Mouse (Mus musculus): ENCODE data around the gene Slfn8. TPM values are rescaled to one million over a fixed set of nuclear protein-coding genes. Genes with fewer than 3 reads are reported as not detected.
A peak's percentile ranks its signal among the peaks of the same experiment; 100 is the strongest.
"Not testable (repeated sequence)": the region's sequence is repeated elsewhere in the genome, so short reads cannot be mapped to it uniquely, and the experiment has no call there.

Gene Slfn8
- total RNA-seq, 2 experiments from 2014 or later: 0.50 to 0.87 TPM

DNA sequence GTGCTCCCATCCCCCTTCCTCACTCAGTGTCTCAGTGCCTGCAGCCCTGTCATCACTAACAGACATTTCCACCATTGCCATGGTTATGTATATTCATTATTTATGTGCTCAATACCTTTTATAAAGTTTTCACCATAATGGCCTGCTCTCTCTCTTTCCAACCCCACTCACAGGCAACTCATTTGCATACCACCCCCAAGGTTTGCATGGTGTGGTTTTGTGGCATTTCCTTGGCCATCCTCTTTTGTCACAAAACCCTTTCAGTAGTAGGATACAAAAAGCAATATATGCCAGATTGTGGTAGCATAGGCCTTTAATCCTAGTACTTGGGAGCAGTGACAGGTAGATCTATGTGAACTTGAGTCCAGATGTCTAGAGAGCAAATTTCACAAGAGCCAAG, 4.5 kb downstream of the Slfn8 start:
- intact Hi-C loops (cut with DNase I): no loop called here
- DNase-seq (ENCODE audit: low spot score in 2 of 2): no peak

DNA sequence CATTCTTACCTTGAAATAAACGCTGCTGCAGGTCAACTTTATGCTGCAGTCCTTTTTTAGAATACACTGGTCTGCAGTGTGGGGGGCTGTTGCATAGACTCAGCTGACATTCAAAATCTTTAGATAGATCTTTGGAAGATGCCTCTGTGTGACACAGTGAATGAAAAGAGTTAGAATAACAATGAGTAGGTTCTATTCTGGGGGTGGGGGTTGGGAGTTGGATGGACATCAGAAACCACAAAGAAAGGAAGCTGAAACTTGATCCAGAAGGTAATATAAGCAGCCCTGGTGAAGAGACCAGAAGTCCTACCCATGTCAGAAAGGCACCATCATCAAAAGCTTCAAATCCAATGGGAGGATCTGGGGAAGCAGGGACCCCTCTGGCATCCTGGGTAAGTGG, 7.3 kb downstream of the Slfn8 start:
- no peak for DNase-seq (ENCODE audit: low spot score in 2 of 2)
- intact Hi-C loops (cut with DNase I): no loop called here

DNA sequence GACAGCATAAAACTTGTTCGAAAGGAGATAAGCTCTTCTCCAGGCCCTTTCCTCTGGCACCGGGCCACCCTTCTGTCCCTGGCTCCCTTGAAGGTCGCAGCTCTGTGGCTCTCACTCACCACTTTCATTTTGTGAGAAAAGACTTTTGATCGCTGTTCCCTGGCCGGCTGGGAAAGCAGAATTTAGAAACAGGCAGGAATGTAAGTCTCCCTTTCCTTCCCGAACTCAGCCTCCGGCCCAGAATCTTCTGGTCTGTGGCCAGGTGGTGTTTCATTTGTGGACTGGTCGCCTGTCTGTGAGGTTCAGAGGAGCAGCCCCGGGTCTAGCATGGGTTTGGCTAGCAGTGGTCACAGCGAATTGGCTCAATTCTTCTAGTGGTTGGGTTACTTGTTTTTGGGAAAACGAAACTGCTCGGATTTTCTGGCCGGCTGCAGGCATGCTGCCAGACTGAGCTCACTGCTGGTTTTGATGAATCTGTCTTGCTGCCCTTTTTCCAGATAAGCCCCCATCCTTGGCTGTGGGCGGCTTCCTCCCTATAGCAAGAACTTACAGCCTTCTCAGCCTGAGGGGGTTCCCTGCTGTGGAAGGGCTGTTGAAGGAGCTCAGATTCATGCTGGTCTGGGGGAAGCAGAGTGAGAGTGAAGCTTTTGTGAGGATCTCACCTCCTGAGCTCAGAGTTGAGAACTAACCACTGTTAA, 29.0 kb downstream of the Slfn8 start, which contains the start of gene Slfn9:
Gene Slfn9 (minus strand): TSS at position 362 of the 698 bp plus-strand sequence.
- intact Hi-C loops (cut with DNase I): no loop called here

DNA sequence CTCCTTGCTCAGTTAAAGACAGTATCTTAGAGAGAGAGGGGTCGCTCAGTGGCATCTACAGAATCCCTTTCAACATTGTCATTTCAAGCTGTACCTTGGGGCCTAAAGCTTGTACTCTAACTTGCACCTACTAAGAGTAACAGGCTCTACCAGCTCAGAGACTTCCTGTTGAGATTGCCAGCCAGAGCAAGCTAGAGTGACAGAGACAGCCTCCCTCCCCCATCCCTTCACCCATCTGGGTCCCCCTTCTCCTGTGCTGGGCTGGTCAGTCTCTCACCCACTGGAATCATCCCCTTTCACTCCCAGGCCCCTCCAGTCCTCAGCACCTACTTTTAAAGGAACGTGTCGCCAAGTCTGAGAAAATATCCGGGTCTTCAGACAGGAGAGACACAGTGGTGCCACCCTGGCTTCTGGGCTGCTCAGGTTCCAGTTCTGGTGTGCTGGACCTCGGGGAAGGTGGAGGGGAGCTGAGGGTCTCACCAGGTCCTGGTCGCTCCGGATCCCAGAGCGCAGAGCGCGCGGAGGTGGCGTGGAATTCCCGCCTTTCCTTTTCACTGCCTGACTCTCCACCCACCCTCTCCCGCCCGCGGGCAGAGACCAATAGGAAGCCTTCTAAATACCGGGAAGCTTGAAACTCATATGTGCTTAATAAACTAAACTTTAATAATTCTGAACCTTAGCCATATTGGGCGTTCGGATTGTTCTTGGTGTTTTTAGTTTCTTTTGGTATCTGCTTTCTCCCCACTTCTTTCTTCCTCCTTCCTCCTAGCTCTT, 29.8 kb downstream of the Slfn8 start:
- DNase-seq (ENCODE audit: low spot score in 2 of 2); intact Hi-C loops (cut with DNase I): not testable (repeated sequence)

More for the DNA sequence above, 29.0 kb downstream of the Slfn8 start, which contains the start of gene Slfn9:
- DNase-seq (ENCODE audit: low spot score in 2 of 2): peak; percentile 15 to 33

DNA sequence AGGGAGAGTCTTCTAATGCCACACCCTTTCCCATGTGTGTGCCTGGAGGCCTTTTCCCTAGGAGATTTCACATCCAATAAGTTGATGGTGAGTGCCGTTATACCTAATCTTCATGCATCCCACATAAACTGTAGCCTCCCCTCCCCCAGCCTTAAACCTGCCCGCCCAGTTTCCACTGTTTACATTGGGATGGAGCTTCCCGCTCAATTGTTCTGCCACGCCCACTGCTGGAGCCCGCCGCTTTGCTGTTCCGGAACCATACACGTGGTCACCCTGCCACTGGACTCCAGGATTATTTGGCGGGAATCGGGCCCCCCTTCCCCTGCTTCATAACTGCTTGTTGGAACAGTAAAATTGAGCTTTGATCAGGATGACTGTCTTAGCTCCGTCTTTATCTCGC, 31.3 kb downstream of the Slfn8 start:
- no peak for DNase-seq (ENCODE audit: low spot score in 2 of 2)
- intact Hi-C loops (cut with DNase I): no loop called here

DNA sequence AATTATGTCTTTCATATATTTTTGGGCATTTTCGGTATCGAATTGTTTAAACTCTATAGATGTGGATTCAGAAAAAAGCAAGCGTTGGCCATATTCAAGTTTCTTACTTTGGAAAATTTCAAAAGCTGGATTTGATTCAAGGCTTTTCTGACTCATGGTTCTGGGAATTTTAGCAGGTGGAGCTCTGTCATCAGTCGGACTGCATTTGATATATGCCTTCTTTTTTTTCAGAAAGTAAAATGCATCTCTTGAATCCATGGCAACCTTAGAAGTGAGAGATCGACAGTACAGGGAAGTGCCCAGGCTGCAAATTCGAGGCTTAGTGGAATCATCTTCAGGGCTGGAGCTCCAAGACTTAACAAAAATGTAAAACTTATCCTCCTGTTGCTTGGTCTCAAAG, 33.0 kb downstream of the Slfn8 start:
- intact Hi-C loops (cut with DNase I): no loop called here
- peak in 1 of 2 experiments; percentile 55 for DNase-seq (ENCODE audit: low spot score in 2 of 2)

DNA sequence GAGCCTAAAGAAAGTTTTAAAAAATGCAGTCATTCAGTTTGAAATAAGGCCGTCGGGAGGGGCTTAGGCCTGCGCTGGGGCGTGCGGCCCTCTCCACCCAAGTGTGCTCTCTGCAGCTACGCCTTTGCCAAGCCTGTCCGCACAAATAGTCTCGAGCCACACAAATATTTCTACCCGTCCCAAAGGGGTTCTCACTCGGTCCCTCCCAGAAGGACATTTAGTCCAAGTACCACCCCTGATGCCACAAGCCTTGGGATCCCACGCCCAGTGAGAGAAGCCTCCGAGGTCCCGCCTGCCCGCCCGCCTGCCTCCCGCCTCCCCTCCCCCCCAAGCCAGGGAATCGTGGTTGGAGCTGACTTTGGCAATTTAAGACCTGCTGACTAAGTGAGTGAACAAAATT, 37.4 kb downstream of the Slfn8 start:
- DNase-seq (ENCODE audit: low spot score in 2 of 2): no peak
- intact Hi-C loops (cut with DNase I): no loop called here

DNA sequence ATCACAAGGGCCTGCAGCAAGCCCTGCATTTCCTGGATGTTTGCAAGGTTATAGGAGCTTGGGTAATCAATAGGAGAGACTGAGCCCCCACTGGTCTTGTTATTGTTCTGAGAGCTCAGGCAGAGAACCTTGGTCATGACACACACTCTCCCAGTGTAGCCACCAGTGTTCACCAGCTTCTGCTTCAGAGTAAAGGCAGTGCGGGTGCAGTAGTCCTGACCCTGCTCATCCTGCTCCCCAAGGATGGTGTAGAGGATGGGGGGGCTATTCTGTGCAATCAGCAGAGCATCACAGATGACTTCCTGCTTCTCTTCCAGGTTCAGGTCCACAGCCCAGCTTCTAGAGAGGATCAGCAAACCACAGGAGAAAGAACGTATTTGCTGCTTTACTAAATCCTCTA, 38.2 kb downstream of the Slfn8 start:
- intact Hi-C loops (cut with DNase I); DNase-seq (ENCODE audit: low spot score in 2 of 2): not testable (repeated sequence)

DNA sequence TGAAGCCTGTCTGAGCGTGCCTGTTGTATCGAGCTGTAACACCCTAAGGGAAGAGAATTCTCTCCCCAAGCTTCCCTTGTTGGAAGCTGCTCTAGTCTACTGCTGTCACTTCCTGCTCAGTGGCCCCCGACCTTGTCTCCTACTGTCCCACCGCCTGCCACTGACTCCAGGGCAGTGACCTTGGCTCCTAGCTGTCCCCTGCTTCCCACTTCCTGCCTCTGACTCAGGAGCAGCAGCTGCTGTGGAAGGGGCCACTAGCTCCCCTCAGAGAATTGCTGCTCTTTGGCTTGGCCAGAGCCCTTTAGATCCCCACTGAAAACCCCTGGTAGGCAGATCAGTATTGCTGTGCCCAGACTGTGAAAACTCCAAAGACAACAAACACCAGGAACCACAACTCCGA, 46.7 kb downstream of the Slfn8 start:
- no peak for DNase-seq (ENCODE audit: low spot score in 2 of 2)
- intact Hi-C loops (cut with DNase I): no loop called here

DNA sequence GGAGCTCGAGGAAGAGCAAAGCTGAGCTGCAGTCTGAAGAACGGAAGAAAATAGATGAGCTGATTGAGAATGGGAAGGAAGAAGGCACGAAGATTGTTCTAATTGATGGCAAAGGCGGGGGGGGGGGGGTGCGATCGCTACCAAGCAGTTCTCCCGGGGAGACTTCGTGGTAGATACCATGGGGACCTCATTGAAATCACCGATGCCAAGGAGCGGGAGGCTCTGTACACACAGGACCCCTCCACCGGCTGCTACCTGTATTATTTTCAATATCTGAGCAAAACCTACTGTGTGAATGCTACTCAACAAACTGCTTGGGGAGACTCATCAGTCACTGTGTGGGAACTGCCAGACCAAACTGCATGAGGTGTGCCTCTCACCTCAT, 49.0 kb downstream of the Slfn8 start:
- DNase-seq (ENCODE audit: low spot score in 2 of 2): no peak
- intact Hi-C loops (cut with DNase I): no loop called here

DNA sequence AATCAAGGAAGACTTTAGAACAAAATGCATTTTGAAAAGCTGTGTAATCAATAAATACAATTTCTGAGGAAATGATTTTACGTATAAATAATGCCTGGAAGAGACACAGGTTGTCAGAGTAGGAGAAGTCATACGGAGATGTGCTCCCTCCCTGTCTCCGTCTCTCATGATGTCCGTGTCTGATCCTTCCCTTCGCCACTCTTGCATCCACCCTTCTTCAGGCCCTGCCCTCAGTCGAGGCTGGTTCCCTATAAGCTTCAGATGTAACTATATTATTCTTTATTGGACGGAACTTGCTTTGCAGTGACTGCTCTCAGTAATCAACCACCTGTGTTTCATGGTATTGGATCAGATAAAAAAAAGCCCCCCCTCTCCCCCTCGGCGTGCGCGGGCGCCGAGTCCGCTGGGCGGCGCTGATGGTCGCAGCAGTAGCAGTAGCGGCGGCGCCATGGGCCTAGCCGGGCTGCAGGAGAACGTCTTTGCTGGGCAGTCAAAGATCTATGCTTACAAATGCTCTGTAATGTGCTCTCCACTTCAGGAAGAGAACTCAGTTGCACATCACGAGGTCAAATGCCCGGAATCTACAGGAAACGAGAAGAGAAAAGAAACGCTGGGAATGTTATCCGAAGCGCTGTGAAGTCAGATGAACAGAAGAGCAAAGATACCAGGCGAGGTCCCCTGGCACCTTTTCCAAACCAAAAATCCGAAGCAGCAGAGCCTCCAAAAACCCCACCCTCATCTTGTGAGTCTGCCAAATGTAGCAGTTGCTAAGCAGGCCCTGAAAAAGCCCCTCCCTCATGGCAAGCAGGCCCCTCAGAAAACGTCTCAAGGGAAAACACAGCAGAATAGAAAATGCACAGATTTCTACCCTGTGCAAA, 49.7 kb downstream of the Slfn8 start:
- peak; percentile 9 to 15 for DNase-seq (ENCODE audit: low spot score in 2 of 2)
- intact Hi-C loops (cut with DNase I): no loop called here

DNA sequence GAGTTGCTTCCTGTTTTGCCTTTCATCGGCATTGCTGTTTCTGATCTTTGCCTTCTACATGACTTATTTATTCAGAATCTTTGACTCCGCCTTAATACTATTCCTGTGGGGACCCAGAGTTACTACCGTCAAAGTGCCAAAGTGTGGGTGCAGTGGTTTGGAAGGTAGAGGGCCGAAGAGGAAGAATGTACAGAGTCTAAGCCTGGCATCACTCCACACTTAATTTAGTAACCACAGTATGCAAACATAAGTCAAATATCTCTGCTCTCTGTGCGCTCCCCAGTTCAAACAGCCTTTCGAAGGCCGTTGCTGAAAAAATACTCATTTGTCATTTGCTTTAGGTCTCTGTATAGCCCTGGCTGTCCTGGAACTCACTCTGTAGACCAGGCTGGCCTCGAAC, 58.4 kb downstream of the Slfn8 start:
- no peak for DNase-seq (ENCODE audit: low spot score in 2 of 2)
- intact Hi-C loops (cut with DNase I): no loop called here

DNA sequence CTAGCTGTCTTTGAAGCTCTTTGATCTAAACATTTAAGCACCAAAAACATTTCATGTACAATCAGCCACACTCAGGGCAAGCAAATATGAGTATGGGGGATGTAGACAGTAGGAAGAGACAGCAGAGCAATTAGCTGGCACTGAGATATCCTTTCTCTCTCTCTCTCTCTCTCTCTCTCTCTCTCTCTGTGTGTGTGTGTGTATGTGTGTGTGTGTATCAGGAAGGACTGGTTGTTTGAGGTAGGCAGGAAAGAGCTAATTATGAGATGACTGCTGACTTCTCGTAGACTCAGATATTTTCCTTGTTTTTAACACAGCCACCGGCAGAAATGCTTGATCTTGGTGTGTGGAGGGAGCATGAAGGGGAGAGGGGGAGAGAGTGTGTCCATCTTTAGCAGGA, 58.9 kb downstream of the Slfn8 start:
- DNase-seq (ENCODE audit: low spot score in 2 of 2): no peak
- intact Hi-C loops (cut with DNase I): no loop called here

DNA sequence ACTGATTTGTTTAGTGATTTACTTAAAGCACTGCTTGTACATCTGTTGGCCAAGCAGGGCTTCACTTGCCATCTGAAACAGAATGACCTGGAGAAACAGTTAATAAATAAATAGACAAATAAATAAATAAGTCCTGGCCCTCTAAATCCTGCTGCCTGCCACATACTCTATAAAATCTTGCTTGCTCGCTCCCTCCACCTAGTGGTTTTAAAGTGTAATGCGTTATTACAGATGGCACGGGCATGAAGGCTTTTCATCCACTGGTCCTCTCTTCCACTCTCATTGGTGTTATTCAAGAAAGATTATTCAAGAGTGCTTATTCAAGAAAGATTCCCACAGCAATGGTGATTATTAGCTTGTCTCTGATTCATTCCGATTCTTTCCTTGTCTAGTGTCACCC, 61.0 kb downstream of the Slfn8 start:
- intact Hi-C loops (cut with DNase I): loop anchor here (2.0 kb wide), 1 partner anchor 43 kb away; no protein-coding TSS in a partner anchor
- DNase-seq (ENCODE audit: low spot score in 2 of 2): peak; percentile 15 to 16

DNA sequence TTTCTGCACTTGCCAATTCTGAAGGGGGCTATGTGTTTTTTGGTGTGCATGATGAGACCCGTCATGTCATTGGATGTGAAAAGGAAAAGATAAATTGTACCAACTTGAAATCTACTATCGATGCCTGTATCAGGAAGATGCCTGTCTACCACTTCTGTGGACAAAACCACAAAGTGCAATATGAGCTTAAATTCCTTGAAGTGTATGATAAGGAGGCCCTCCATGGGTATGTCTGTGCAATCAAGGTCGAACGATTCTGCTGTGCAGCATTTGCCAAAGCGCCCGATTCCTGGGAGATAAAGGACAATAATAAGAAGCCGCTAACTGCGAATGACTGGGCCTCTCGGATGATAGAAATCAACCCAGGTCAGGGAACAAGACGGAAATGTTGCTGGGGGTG, 63.7 kb downstream of the Slfn8 start:
- intact Hi-C loops (cut with DNase I): no loop called here
- DNase-seq (ENCODE audit: low spot score in 2 of 2): no peak

DNA sequence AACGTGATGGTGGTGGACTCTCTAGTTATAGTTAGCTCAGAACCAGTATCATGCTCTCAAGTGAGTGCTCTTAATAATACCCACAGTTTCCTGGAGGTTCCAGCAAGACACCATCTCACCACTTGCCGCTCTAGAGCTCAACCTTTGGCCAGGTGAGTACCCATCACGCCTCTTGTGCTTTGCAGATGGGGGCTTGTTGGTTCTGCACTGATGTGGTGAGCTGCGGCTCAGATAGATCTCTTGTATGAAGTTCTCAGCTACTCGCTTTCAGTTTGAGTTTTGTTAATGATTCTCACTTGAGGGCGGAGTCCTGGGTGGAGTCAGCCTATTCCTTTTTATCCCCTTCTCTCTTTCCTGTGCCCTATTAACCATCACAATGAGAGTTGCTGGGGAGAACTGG, 66.0 kb downstream of the Slfn8 start:
- DNase-seq (ENCODE audit: low spot score in 2 of 2): no peak
- intact Hi-C loops (cut with DNase I): no loop called here

DNA sequence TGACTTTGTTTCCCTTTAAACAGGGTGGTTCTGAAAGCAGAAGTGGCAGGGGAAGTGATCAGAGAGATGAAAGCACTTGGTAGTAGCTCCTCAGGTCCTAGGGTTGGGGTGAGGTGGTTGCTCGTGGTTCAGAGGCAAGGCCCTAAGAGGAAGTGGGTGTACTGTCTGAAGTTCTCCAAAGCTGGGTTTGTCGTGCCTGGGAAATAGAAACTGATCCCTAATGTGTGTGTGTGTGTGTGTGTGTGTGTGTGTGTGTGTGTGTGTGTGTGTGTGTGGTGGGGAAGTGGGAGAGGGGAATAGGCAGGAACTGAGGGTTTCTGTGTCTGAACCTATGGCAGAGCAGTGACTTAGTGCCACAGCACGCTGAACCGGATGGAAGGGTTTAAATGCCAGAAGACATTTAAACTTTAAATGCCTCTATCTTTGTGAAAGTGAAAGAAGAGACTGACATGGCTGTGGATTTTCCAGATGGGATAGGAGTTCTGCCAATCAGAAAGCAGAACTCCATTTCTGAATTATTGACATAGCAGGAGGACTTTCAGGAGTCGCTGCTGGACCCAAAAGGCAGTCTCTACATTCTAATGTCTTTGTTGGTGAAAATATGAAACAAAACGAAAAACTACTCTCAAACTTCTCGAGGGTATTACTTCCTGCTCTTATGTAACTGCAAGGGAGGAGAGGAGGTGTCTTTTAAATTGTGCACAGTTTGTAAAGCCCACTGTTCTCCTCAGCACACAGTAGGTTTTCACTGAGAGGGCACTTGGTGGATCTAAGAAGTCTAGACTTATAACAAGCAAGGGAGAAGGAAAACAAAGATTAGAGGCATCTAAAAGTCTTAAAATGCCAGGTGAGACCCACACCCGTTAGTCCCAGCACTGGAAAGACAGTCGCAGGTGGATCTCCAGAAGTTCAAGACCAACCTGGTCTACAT, 67.7 kb downstream of the Slfn8 start:
- no peak for DNase-seq (ENCODE audit: low spot score in 2 of 2)
- intact Hi-C loops (cut with DNase I): no loop called here
